8 mouse cellular contexts compared by ENCODE assay signal in the genomic region with DNA sequence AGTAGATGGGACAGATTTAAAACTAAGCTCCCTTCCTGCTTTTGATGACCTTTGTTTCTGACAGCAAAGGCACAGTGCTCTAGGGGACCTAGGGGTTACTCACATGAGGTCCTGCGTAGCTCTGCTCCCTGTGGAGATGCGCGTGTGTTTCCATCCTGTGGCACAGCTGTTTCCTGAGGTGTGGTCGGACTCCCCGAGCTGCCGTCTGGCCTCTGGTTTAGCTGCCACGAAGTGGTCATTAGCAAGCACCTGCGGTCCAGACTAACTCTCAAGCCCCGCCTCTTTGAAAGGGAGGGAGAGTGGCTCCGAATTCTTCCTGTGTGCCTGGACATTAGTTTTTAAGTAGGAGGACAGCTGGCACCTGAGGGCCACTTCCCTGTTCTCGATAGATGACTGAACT. TPM values are rescaled to one million over a fixed set of nuclear protein-coding genes. Genes with fewer than 3 reads are reported as not detected.
DNase-seq lines count a peak whose midpoint lies in the region; ATAC-seq and TF ChIP-seq lines count a peak whose summit lies in the region.

A gene (minus strand): TSS at position 233 of the 400 bp plus-strand sequence.

- ATAC-seq in kidney, embryonic 14.5 days (ENCODE audit: low FRiP score, low TSS enrichment) = no peak
- ATAC-seq in liver, embryonic 16.5 days (ENCODE audit: low read depth) = no peak
- ATAC-seq in neural tube, embryonic 15.5 days (ENCODE audit: low FRiP score) = no peak

- H3K27ac ChIP-seq in cerebellum, adult 2 months (ENCODE audit: insufficient read depth, low read length) = no peak within 1 kb of the TSS
- H3K27ac ChIP-seq in bone marrow macrophage, adult 2 months (ENCODE audit: insufficient read depth, low read depth, low read length) = no peak within 1 kb of the TSS
- no peak within 1 kb of the TSS for H3K27ac ChIP-seq in heart, embryonic 10.5 days
- no peak within 1 kb of the TSS for H3K27ac ChIP-seq in kidney, embryonic 14.5 days (ENCODE audit: low read depth, low read length)
- no peak within 1 kb of the TSS for H3K27ac ChIP-seq in liver, embryonic 16.5 days (ENCODE audit: low read length)
- no peak within 1 kb of the TSS for H3K27ac ChIP-seq in neural tube, embryonic 15.5 days (replicated peaks)

- H3K4me3 ChIP-seq in cerebellum, adult 2 months (replicated peaks; ENCODE audit: insufficient read depth, low read depth, low read length) = no peak within 1 kb of the TSS
- H3K4me3 ChIP-seq in bone marrow macrophage, adult 2 months (ENCODE audit: insufficient read depth, low read length) = no peak within 1 kb of the TSS; the same call in 1 of the 2 replicates
- H3K4me3 ChIP-seq in heart, embryonic 10.5 days = peak within 1 kb of the TSS; percentile 22
- no peak within 1 kb of the TSS for H3K4me3 ChIP-seq in kidney, embryonic 14.5 days (ENCODE audit: low read length)
- H3K4me3 ChIP-seq in liver, embryonic 16.5 days (ENCODE audit: low read depth, low read length) = no peak within 1 kb of the TSS
- no peak within 1 kb of the TSS for H3K4me3 ChIP-seq in neural tube, embryonic 15.5 days (replicated peaks)

- H3K4me2 ChIP-seq in kidney, embryonic 14.5 days (replicated peaks; ENCODE audit: low read depth, low read length) = peak within 1 kb of the TSS; percentile 21
- H3K4me2 ChIP-seq in liver, embryonic 16.5 days (ENCODE audit: low read depth, low read length) = peak within 1 kb of the TSS; percentile 40
- peak within 1 kb of the TSS; percentile 13; the same call in 1 of the 2 replicates for H3K4me2 ChIP-seq in neural tube, embryonic 15.5 days

- 18% methylated on average over 11 of the region's 11 CpGs for WGBS in cerebellum, adult 2 months
- 19% methylated on average over 11 of the region's 11 CpGs for WGBS in heart, embryonic 10.5 days
- whole genome bisulfite sequencing in kidney, embryonic 14.5 days = 9% methylated on average over 11 of the region's 11 CpGs
- 2% methylated on average over 11 of the region's 11 CpGs for WGBS in liver, embryonic 16.5 days (ENCODE audit: insufficient replicate concordance)
- WGBS in neural tube, embryonic 15.5 days = 17% methylated on average over 11 of the region's 11 CpGs

- H3K36me3 ChIP-seq in heart, embryonic 10.5 days = no peaks in the 10 kb centered on the region
- H3K36me3 ChIP-seq in kidney, embryonic 14.5 days (ENCODE audit: control insufficient read depth, insufficient read depth, low read length) = no peaks in the 10 kb centered on the region
- H3K36me3 ChIP-seq in liver, embryonic 16.5 days (ENCODE audit: control insufficient read depth, insufficient read depth) = no peaks in the 10 kb centered on the region
- no peaks in the 10 kb centered on the region for H3K36me3 ChIP-seq in neural tube, embryonic 15.5 days

- no peak for TF ChIP-seq POLR2A in cerebellum, adult 2 months (IDR thresholded peaks at IDR 0.05; ENCODE audit: borderline replicate concordance, insufficient read depth, low read length)
- no peak for TF ChIP-seq POLR2A in bone marrow macrophage, adult 2 months (IDR thresholded peaks at IDR 0.05; ENCODE audit: borderline replicate concordance, low read depth, low read length)

- no peak for TF ChIP-seq CTCF in cerebellum, adult 2 months (IDR thresholded peaks at IDR 0.05; ENCODE audit: borderline replicate concordance, insufficient read depth, low read depth, low read length)
- no peak for TF ChIP-seq CTCF in bone marrow macrophage, adult 2 months (IDR thresholded peaks at IDR 0.05; ENCODE audit: low read depth, low read length)

- no peak within 1 kb of the TSS for H3K9ac ChIP-seq in kidney, embryonic 14.5 days (ENCODE audit: low read depth, low read length)
- no peak within 1 kb of the TSS for H3K9ac ChIP-seq in liver, embryonic 16.5 days (ENCODE audit: low read depth, low read length)
- no peak within 1 kb of the TSS for H3K9ac ChIP-seq in neural tube, embryonic 15.5 days (replicated peaks)

- no peaks in the 10 kb centered on the region for H3K27me3 ChIP-seq in cerebellum, adult 2 months (ENCODE audit: control insufficient read depth, insufficient read depth, low read length)
- H3K27me3 ChIP-seq in heart, embryonic 10.5 days (ENCODE audit: insufficient read depth, poor library complexity, severe bottlenecking) = no peaks in the 10 kb centered on the region
- H3K27me3 ChIP-seq in kidney, embryonic 14.5 days (ENCODE audit: control insufficient read depth, insufficient read depth, low read length) = no peaks in the 10 kb centered on the region
- peaks cover 5% of the 10 kb centered on the region for H3K27me3 ChIP-seq in liver, embryonic 16.5 days (ENCODE audit: control insufficient read depth, insufficient read depth, low read depth, low read length)
- H3K27me3 ChIP-seq in neural tube, embryonic 15.5 days (replicated peaks) = no peaks in the 10 kb centered on the region

- H3K9me3 ChIP-seq in heart, embryonic 10.5 days = no peaks in the 10 kb centered on the region
- no peaks in the 10 kb centered on the region for H3K9me3 ChIP-seq in kidney, embryonic 14.5 days (ENCODE audit: control insufficient read depth, low read length)
- no peaks in the 10 kb centered on the region for H3K9me3 ChIP-seq in liver, embryonic 16.5 days (replicated peaks; ENCODE audit: control insufficient read depth, low read length)
- H3K9me3 ChIP-seq in neural tube, embryonic 15.5 days (replicated peaks) = no peaks in the 10 kb centered on the region

- no peaks in the 10 kb centered on the region for H3K4me1 ChIP-seq in cerebellum, adult 2 months (ENCODE audit: control insufficient read depth, insufficient read depth, low read length)
- no peaks in the 10 kb centered on the region for H3K4me1 ChIP-seq in bone marrow macrophage, adult 2 months (ENCODE audit: control insufficient read depth, insufficient read depth, low read length)
- peaks cover 5% of the 10 kb centered on the region; the same call in 1 of the 2 replicates for H3K4me1 ChIP-seq in heart, embryonic 10.5 days
- H3K4me1 ChIP-seq in kidney, embryonic 14.5 days (ENCODE audit: control insufficient read depth, insufficient read depth, low read length) = no peaks in the 10 kb centered on the region
- no peaks in the 10 kb centered on the region for H3K4me1 ChIP-seq in liver, embryonic 16.5 days (ENCODE audit: control insufficient read depth, low read depth, low read length)
- peaks cover 3% of the 10 kb centered on the region for H3K4me1 ChIP-seq in neural tube, embryonic 15.5 days

- DNase-seq in cerebellum, adult 2 months = no peak
- no peak for DNase-seq in cerebellum, postnatal 36 days
- DNase-seq in heart, embryonic 10.5 days (ENCODE audit: low spot score) = no peak
- DNase-seq in spleen, postnatal 4 days (ENCODE audit: low spot score in 2 of 2) = no peak

RNA-seq across cellular contexts. Expression of the gene that starts here (rescaled TPM):
- 21.7 and 23.3 TPM in 2 replicates for polyA plus RNA-seq in cerebellum, adult 2 months (2012; rRNA removed)
- 6.6 and 11.5 TPM in 2 replicates for polyA plus RNA-seq in bone marrow macrophage, adult 2 months (2012; ENCODE audit: insufficient read depth, insufficient read length, missing spikeins)
- polyA plus RNA-seq in heart, embryonic 10.5 days (2016; fragmentation: Nextera tagmentation; extraction: Ambion mirVana) = 27.8 and 38.6 TPM in 2 replicates
- 14.4 and 23.2 TPM in 2 replicates for polyA plus RNA-seq in kidney, embryonic 14.5 days (2014; fragmentation: Nextera tagmentation; extraction: Ambion mirVana)
- 32.2 and 36.2 TPM in 2 replicates for polyA plus RNA-seq in liver, embryonic 16.5 days (2015; fragmentation: Nextera tagmentation; extraction: Ambion mirVana)
- polyA plus RNA-seq in neural tube, embryonic 15.5 days (2015; fragmentation: Nextera tagmentation; extraction: Ambion mirVana) = 27.2 and 30.9 TPM in 2 replicates
